Mouse (Mus musculus) small intestine, adult 2 months (tissue): ENCODE data around the gene Rft1.

Experiments
- CTCF ChIP-seq: fragments of 200-500 bp; IDR thresholded peaks from 2 replicates; pipeline ENCODE4 v1.5.1; 2012; ENCODE audit warnings: low read depth, mild to moderate bottlenecking, control low read depth, inconsistent platforms, low read length, moderate library complexity, mixed read lengths; ENCODE audit not compliant: insufficient replicate concordance, insufficient read length; ENCODE audit errors: extremely low read depth
- POLR2A ChIP-seq: fragments of 200-500 bp; IDR thresholded peaks from 2 replicates; pipeline ENCODE4 v1.6.1; 2012; ENCODE audit warnings: low read depth, mild to moderate bottlenecking, control low read depth, inconsistent platforms, low read length, moderate library complexity

DNA sequence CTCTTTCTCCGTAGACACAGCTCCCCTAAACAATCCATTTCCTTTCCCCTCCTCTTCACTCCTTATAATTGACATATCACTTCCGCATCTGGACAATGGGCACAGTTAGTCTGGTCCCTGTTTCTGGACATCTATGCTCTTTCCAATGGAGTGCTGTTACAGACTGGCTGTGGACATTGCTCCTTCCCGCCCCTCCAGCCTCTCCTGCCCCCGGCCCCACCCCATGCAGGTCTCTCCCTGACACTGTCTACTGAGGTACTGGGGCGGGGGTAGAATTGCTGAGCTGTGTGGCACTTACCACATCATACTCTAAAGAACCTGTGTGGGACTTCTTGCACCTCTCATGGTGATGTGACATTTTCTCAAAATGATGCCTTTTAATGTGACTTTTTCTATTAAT is 48.9 kb downstream of the Rft1 start:
- TF ChIP-seq POLR2A (no peak), CTCF (no peak)
